Mouse (Mus musculus): ENCODE results near the gene Psme2.
A peak's percentile ranks its signal among the peaks of the same experiment; 100 is the strongest.

Gene Psme2

DNA sequence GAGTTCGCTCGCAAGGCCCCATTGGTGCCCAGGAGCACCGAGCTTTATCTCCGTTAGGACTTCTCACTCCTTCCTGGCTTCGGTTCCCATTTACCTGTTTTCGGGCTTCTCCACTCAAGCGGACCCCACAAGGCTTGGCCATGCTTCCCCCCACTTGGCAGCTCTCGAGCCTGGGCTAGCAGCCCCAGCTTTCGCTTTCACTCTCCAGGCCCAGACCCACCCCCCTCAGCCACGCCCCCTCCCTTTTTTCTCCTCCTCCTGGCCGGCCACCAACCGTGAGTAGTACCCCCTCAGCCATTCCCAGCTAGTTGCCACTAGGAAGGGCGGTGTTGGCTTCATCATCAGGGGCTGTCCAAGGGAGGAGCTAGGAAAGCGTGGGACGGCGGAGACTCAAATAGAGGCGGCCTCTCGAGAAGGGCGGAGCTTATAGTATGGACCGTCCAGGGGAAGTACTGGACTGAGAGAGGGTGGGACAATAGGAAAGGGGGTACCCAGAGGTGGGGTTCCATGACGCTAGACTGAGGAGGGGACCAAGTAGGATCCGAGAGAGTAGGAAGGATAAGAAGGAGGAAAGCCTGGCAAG lies at the start of gene Psme2:
Gene Psme2 (minus strand): TSS at position 366 of the 583 bp plus-strand sequence.
- peak; percentile 71 to 82 for DNase-seq (ENCODE audit: low spot score in 2 of 2)

- no peak for DNase-seq (ENCODE audit: low spot score in 2 of 2)
Measured at GRCm38 (mm10) chr14:55637795-55638194, 46.9 kb upstream of the Psme2 start, which contains the start of gene Gm49378. Gm49378 (minus strand) TSS chr14:55637895.

- DNase-seq (ENCODE audit: low spot score in 2 of 2): peak; percentile 64 to 79
Measured at GRCm38 (mm10) chr14:55635523-55636007, 44.7 kb upstream of the Psme2 start, which contains the start of gene Ipo4. Ipo4 (minus strand) TSS chr14:55635957.

DNA sequence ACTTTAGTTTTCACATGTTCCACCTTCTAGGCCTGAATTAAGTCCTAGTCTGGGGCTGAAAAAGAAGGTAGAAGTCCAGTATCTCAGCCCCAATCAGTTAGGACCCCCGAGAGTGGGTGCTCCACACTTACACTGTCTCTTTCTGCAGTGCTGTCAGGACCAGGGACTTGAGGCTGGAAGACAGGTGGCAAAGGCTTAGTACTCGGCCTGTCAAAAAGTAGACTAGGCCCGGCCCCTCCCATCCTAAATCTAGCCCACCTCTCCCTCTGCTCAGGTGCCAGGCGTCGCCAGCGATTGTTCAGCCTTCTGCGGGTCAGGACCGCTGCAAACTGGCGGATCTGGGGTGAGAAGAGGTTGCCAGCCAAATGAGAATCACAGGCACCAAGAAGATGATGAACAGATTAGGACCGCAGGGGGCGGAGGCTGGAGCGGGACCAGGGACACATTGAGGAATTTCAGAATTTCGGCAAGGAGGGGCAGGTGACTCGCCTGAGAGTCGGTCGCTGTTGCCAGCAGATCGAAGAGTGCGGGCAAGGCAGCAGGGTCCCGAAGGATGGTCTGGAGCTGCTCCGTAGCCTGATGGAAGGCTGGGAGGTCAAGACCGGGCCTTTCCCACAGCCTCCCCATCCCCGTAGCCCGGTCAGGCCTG lies 44.1 kb upstream of the Psme2 start:
- no peak for DNase-seq (ENCODE audit: low spot score in 2 of 2)

DNA sequence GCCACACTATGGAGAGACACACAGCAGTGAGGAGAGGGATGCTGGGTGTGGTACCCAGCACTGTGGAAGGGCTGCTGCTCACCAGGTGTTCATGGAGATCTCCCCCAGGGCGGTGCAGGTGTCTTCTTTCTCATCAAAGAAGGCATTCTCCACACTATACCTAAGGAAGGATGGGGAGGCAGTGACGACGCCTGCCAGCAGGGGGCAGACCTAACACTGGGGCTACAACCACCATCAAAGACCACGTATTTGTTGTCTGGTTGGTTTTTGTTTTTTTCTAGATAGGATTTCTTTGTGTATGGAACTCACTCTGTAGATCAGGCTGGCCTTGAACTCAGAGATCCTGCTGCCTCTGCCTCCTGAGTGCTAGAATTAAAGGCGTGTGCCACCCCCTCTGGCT lies 38.4 kb upstream of the Psme2 start:
- peak; percentile 25 to 41 for DNase-seq (ENCODE audit: low spot score in 2 of 2)

DNA sequence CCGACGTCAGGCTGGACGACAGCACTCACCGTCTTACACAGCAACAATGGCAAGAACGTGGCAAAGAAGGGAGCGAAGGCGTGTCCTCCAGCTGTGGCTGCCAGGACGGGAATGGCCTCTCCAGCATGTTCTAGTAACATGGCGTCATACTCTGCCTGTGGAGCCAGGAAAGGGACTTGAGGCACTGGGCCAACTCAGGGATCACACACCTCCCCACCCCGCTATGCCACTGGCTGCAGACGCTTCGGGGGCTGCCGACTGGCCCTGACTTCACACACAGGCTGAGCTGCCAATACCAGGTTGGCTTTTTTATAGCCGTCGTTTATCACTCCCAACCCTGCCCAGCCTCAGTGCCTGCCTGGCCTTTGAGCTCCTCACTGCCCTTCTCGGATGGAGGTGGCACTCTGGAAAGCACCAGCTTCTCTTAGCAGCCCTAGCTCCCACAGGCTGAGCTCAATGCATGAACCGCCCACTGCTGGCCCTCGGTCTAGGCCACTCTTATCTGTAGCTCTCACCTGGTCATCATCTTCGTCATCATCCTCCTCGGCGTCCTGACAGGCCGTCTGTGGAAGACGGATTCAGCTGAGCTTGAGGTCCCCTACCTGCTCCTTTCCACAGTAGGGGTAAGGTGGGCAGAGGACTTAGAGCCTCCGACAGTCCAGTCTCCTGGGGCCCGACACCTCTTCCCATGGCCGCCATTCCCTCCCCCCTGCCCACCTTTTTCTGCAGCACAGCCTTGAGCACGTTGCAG lies 37.3 kb upstream of the Psme2 start:
- no peak for DNase-seq (ENCODE audit: low spot score in 2 of 2)

- DNase-seq (ENCODE audit: low spot score in 2 of 2): no peak
Measured at GRCm38 (mm10) chr14:55618486-55619195, 27.7 kb upstream of the Psme2 start.

DNA sequence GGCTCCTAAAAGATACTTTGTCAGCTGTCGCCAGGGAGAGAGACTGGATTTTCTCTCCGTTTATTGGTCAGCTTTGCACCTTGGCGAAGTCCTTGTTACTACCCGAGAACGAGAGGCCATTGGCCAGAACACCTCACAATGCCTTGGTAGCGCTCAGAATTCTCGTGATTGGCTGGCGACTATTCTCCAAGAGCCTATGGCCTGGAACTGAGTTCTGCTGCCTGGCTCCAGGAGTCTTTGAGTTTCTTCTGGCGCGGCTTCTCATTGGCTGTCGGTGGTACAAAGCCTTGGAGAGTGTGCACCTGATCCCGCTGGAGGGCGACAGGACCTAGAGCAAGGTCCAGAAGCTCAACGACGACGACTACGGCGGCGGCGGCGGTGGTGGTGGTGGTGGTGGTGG lies 26.9 kb upstream of the Psme2 start, which contains the start of gene Rec8:
Gene Rec8 (plus strand): TSS at position 216 of the 400 bp plus-strand sequence.
- no peak for DNase-seq (ENCODE audit: low spot score in 2 of 2)

DNA sequence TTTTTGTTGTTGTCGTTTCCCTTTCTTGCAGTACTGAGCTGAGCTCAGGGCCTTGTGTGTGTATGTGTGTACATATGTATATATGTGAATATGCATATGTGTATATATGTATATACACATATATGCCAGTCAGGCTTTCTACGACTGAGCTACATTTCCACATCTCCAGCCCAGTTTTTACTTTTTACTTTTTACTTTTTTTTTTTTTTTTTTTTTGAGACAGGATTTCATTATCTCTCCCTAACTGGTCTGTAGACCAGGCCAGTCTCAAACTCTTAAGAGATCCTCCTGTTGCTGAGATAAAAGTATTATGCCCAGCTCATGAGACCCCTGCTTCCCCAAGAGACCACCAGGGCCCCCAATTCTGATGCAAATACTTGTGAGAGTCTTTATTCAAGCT lies 25.9 kb upstream of the Psme2 start:
- no peak for DNase-seq (ENCODE audit: low spot score in 2 of 2)

GRCm38 (mm10) chr14:55615876-55616275 lies 25.0 kb upstream of the Psme2 start:
- no peak for DNase-seq (ENCODE audit: low spot score in 2 of 2)

DNA sequence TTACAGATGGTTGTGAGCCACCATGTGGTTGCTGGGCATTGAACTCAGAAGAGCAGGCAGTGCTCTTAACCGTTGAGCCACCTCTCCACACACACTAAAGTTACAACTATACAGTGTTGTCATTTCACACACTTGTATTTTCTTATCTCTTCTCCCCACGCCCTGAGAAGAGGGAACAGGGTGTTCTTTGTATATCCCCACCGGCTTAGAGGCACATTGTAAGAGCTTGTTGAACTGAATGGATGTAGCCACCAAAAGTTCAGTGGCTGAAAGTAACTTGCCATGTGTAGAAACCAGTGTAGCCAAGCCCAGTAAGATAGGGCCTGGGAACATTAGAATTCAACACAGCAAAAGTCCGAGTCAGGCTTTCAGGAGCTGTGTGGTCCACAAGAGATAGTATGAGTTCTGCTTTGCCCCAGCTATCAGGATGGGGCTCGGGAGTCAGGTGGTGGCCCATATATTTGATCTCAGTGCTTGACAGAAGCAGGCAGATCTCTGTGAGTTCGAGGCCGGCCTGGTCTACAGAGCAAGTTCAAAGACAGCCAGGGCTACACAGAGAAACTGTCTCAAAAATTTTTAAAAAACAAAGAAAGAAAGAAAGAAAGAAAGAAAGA lies 23.8 kb upstream of the Psme2 start:
- no peak for DNase-seq (ENCODE audit: low spot score in 2 of 2)

GRCm38 (mm10) chr14:55613346-55613745 lies 22.4 kb upstream of the Psme2 start:
- no peak for DNase-seq (ENCODE audit: low spot score in 2 of 2)

DNA sequence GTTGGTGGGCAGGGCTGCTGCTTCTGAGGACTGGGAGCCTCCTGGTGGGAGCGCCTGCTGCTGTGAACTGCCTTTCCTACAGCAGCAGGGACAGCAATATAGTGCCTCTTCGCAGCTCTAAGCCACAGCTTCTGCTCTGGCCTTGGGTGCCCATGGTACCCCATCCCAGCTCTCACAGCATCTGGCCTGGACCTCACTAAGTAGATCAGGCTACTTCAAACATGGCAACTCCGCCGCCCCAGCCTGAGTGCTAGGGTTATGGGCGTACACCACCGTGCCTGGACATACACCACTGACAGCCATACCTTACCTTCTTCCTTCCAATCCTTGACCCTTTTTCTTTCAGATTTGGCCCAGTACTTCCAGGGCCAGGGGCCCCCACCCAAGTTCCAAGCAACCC lies 17.4 kb upstream of the Psme2 start:
- DNase-seq (ENCODE audit: low spot score in 2 of 2): no peak

DNA sequence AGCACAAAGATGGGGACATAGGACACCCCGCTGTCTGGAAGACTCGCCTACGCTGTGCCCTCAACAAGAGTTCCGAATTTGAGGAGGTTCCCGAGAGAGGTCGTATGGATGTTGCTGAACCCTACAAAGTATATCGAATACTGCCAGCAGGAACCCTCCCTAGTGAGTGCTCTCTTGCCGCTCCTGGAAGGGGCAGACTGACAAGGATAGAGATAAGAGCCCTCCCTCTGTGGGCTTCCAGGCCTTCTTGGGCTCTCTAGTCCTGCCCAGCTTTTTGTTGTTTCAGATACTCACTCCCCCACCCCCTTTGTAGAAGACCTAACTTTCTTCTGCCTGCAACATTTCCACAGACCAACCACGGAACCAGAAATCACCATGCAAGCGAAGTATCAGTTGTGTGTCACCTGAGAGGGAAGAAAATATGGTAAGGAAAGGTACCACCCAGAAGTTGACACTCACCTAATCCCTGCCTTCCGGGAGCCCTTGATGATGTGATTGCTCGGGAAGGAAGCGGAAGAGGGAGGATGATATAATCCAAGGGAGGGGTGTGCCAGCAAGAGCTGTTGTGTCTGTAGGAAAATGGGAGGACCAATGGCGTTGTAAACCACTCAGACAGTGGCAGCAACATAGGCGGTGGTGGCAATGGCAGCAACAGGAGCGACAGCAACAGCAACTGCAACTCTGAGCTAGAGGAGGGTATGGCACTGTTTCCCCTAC lies 15.0 kb upstream of the Psme2 start:
- no peak for DNase-seq (ENCODE audit: low spot score in 2 of 2)

- no peak for DNase-seq (ENCODE audit: low spot score in 2 of 2)
Measured at GRCm38 (mm10) chr14:55604823-55605222, 13.9 kb upstream of the Psme2 start.

GRCm38 (mm10) chr14:55603633-55604576 lies 13.0 kb upstream of the Psme2 start:
- DNase-seq (ENCODE audit: low spot score in 2 of 2): peak; percentile 75 to 78

DNA sequence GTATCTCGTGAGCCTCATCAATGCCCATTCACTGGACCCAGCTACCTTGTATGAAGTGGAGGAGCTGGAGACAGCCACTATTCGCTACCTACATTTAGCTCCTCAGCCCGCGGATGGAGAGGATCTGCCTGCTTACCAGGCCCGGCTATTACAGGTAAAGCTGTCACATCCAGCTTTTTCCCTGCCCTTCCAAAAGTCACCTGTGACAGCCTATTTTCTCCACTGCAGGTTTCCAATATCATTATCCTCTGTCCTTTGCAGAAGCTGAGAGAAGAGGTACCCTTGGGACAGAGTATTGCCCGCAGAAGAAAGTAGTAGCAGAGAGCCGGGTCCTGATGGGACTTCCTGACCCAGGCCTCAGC lies 12.3 kb upstream of the Psme2 start, which contains the start of gene Irf9:
Gene Irf9 (plus strand): TSS at position 301 of the 362 bp plus-strand sequence.
- no peak for DNase-seq (ENCODE audit: low spot score in 2 of 2)

DNA sequence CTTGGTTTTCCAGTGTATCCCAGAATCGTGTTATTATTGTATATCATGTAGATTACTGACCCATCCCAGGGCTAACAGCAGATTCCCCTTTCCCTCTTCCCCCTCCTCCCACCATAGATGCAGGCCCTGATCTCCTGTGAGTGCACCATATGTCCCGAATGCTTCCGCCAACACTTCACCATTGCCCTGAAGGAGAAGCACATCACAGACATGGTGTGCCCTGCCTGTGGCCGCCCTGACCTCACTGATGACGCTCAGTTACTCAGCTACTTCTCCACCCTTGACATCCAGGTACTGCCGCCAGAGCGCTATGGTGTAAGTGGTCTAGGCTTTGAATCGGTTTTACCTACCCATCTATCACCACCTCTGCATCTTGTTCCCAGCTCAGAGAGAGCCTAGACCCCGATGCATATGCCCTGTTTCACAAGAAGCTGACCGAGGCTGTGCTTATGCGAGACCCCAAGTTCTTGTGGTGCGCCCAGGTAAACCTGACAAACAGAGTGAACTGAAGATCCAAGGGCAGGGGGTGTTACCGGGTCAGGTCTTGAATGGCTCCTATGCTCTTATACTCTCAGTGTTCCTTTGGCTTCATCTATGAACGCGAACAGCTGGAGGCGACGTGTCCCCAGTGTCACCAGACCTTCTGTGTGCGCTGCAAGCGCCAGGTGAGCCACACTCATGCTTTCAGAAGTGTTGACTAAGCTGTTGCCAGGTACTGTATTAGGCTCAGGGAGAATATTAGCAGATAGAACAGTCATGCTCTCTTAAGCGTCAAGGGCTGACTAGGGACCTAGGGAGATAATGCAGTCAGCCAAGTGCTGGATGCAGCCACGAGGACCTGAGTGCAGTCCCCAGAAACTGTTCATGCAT lies 7.8 kb upstream of the Psme2 start:
- DNase-seq (ENCODE audit: low spot score in 2 of 2): no peak

Data from frontal cortex, postnatal 25 days (tissue).